Mouse (Mus musculus) olfactory bulb, adult 2 months (tissue): ENCODE measurements around the gene Rae1. TPM values are rescaled to one million over a fixed set of nuclear protein-coding genes. Genes with fewer than 3 reads are reported as not detected.

Experiments
- H3K27ac ChIP-seq: fragments of 200-500 bp; 2 replicates; pipeline ENCODE4 v1.5.1; 2012; ENCODE audit warnings: low read depth, low read length; ENCODE audit not compliant: insufficient read depth
- H3K4me1 ChIP-seq: fragments of 200-500 bp; 2 replicates; pipeline ENCODE4 v1.6.1; 2012; ENCODE audit warnings: low read length; ENCODE audit not compliant: control insufficient read depth, insufficient read depth
- H3K4me3 ChIP-seq: fragments of 200-500 bp; 2 replicates; pipeline ENCODE4 v1.5.1; 2012; ENCODE audit warnings: mild to moderate bottlenecking, low read depth, low read length, moderate library complexity; ENCODE audit not compliant: insufficient read depth
- CTCF ChIP-seq: fragments of 200-500 bp; IDR thresholded peaks from 2 replicates; pipeline ENCODE4 v1.5.1; 2012; ENCODE audit warnings: low read depth, mild to moderate bottlenecking, low read length, moderate library complexity; ENCODE audit not compliant: insufficient read depth
- POLR2A ChIP-seq: fragments of 200-500 bp; IDR thresholded peaks from 2 replicates; pipeline ENCODE4 v1.6.1; 2012; ENCODE audit warnings: mild to moderate bottlenecking, low read depth, low read length, moderate library complexity; ENCODE audit not compliant: insufficient read depth
- WGBS: fragments of 180-500 bp; shearing (Covaris S2); methylation state at CpG from one replicate; pipeline ENCODE4 v1.1.7; 2018; 5-methylcytosine and 5-hydroxymethylcytosine counted together
- polyA plus RNA-seq: library from polyadenylated mRNA; stranded (reverse); fragments of >200 nt; gene quantifications from 2 replicates; pipeline ENCODE4 v1.2.4, GENCODE M21; 2012; ENCODE audit warnings: low replicate concordance; ENCODE audit not compliant: missing spikeins, insufficient read depth, insufficient read length

The Rae1 gene
- polyA plus RNA-seq, 1 experiment = not detected

DNA sequence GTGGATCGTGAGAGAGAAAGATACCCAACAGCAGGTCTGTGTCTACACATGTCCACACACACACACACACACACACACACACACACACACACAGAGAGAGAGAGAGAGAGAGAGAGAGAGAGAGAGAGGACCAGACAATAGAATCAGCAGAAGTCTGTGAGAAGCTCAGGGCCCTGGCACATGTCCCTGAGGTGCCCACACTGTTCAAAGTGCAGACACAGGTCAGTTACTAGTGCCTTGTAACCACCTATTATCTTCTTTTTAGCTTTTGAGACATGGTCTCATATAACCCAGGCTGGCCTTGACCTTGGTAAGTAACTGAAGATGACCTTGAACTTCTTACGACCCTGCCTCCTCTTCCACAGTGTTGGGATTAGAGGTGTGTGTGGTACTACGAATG lies 49.3 kb downstream of the Rae1 start:
- 0 out of 2 replicates have a peak, but pooled peaks cover 3% of the 10 kb centered on the region for H3K4me1 ChIP-seq
- WGBS = 89% methylated on average over 3 of the region's 3 CpGs
- no peak overlapping the region for H3K4me3 ChIP-seq
- no peak overlapping the region for H3K27ac ChIP-seq
- no peak for TF ChIP-seq POLR2A

GRCm38 (mm10) chr2:173049817-173050216 lies 49.9 kb downstream of the Rae1 start:
- TF ChIP-seq POLR2A = no peak
- TF ChIP-seq CTCF = no peak
- Histone ChIP-seq H3K27ac (no peak overlapping the region), H3K4me1 (0 out of 2 replicates have a peak, but pooled peaks cover 3% of the 10 kb centered on the region), H3K4me3 (no peak overlapping the region)
- 75% methylated on average over 6 of the region's 6 CpGs for WGBS

- no peak overlapping the region for H3K4me3 ChIP-seq
- TF ChIP-seq CTCF (no peak), POLR2A (no peak)
- no peak overlapping the region for H3K27ac ChIP-seq
- WGBS = 67% methylated on average over 8 of the region's 8 CpGs
- H3K4me1 ChIP-seq = 0 out of 2 replicates have a peak, but pooled peaks cover 3% of the 10 kb centered on the region
Observed at GRCm38 (mm10) chr2:173050604-173051382, 50.9 kb downstream of the Rae1 start.

DNA sequence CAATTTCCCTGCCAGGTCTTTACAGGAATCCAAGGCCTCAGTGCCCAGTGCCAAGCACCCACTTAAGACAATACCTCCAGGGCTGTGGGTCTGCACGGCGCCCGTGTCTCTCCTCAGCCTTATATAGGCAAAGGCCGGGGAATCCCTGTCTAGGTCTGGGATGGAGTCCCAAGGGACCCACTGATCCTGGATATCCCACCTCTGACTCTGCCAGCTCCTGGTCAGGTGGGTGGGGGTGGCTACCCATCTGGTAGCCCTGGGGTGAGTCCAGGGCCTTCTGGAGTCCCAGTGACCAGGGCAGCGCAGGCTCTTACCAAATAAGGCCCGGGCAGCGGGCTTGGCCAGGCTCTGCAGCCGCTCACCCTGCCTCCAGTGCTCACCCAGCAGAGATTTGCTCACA lies 53.0 kb downstream of the Rae1 start:
- Histone ChIP-seq H3K4me1 (0 out of 2 replicates have a peak, but pooled peaks cover 6% of the 10 kb centered on the region), H3K4me3 (no peak overlapping the region), H3K27ac (no peak overlapping the region)
- 94% methylated on average over 8 of the region's 8 CpGs for WGBS
- no peak for TF ChIP-seq CTCF

DNA sequence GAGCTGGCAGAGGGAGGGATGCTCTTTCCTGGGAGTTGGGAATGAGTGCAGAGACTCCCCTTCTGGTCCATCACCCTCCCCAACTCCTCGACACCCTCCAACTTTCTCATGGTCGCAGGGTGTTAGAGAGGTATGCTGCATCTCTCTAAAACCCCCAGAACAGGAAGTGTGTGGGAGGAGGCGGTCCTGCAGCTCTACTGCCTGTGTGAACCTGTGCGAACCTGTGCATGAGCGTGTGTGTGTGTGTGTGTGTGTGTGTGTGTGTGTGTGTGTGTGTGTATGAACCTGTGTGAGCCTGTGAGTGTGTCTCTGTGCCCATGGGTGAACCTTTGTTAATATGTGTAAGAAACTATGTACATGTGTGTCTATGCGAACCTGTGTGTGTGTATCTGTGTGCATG lies 53.9 kb downstream of the Rae1 start:
- H3K4me1 ChIP-seq = 0 out of 2 replicates have a peak, but pooled peaks cover 4% of the 10 kb centered on the region
- H3K27ac ChIP-seq = no peak overlapping the region
- TF ChIP-seq CTCF (no peak), POLR2A (no peak)
- WGBS = 92% methylated on average over 6 of the region's 6 CpGs
- H3K4me3 ChIP-seq = no peak overlapping the region

GRCm38 (mm10) chr2:173056303-173056881 lies 56.5 kb downstream of the Rae1 start:
- Histone ChIP-seq H3K4me3 (no peak overlapping the region), H3K4me1 (0 out of 2 replicates have a peak, but pooled peaks cover 4% of the 10 kb centered on the region), H3K27ac (no peak overlapping the region)
- WGBS = 83% methylated on average over 10 of the region's 10 CpGs
- no peak for TF ChIP-seq CTCF
- TF ChIP-seq POLR2A = no peak

GRCm38 (mm10) chr2:173056882-173057315 lies 57.0 kb downstream of the Rae1 start:
- 72% methylated on average over 11 of the region's 11 CpGs for WGBS
- Histone ChIP-seq H3K4me3 (no peak overlapping the region), H3K27ac (no peak overlapping the region), H3K4me1 (0 out of 2 replicates have a peak, but pooled peaks cover 4% of the 10 kb centered on the region)
- no peak for TF ChIP-seq CTCF

GRCm38 (mm10) chr2:173057623-173058022 lies 57.7 kb downstream of the Rae1 start:
- TF ChIP-seq CTCF = no peak
- no peak for TF ChIP-seq POLR2A
- H3K4me3 ChIP-seq = no peak overlapping the region
- WGBS = 58% methylated on average over 10 of the region's 10 CpGs

DNA sequence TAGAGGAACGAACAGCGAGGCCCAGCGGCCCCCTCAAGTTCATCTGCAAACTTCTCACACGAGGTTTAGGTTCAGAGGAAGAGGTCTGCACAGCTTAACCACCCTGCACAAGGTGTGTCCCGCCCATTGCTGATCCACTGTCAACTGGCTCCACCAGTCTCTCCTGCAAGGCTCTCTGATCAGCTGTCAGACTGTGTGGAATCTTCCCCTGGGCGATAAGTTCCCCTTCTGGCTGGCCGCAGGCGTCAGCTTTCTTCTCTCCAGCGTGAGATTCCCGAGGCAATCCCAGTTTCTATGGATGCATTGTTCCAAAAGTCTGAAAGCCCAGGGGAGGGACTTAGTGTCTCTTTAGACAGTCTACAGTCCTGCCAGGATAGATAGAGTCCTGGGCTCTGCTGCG lies 58.3 kb downstream of the Rae1 start:
- 62% methylated on average over 11 of the region's 11 CpGs for WGBS

More at GRCm38 (mm10) chr2:173057623-173058022, 57.7 kb downstream of the Rae1 start:
- Histone ChIP-seq H3K4me1 (0 out of 2 replicates have a peak, but pooled peaks cover 4% of the 10 kb centered on the region), H3K27ac (no peak overlapping the region)

GRCm38 (mm10) chr2:173060450-173060849 lies 60.5 kb downstream of the Rae1 start:
- Histone ChIP-seq H3K4me1 (0 out of 2 replicates have a peak, but pooled peaks cover 4% of the 10 kb centered on the region), H3K27ac (no peak overlapping the region), H3K4me3 (no peak overlapping the region)
- TF ChIP-seq POLR2A (no peak), CTCF (no peak)
- 92% methylated on average over 9 of the region's 9 CpGs for WGBS

More for the DNA sequence above, 58.3 kb downstream of the Rae1 start:
- Histone ChIP-seq H3K4me3 (no peak overlapping the region), H3K4me1 (0 out of 2 replicates have a peak, but pooled peaks cover 4% of the 10 kb centered on the region), H3K27ac (no peak overlapping the region)
- no peak for TF ChIP-seq POLR2A
- no peak for TF ChIP-seq CTCF
